Mouse (Mus musculus) bone marrow macrophage, adult 2 months (primary cell): ENCODE results near the gene D230025D16Rik. TPM values are rescaled to one million over a fixed set of nuclear protein-coding genes. Genes with fewer than 3 reads are reported as not detected.
A peak's percentile ranks its signal among the peaks of the same experiment; 100 is the strongest.
"Not testable (repeated sequence)": the region's sequence is repeated elsewhere in the genome, so short reads cannot be mapped to it uniquely, and the experiment has no call there.

Source experiments
- H3K27ac ChIP-seq: 2 replicates; pipeline ENCODE4 v1.5.1; 2012; ENCODE audit warnings: low read depth, low read length; ENCODE audit not compliant: insufficient read depth
- H3K4me1 ChIP-seq: 2 replicates; pipeline ENCODE4 v1.6.1; 2012; ENCODE audit warnings: low read length; ENCODE audit not compliant: control insufficient read depth, insufficient read depth
- H3K4me3 ChIP-seq: 2 replicates; pipeline ENCODE4 v1.5.1; 2012; ENCODE audit warnings: mild to moderate bottlenecking, low read length, moderate library complexity; ENCODE audit not compliant: insufficient read depth
- CTCF ChIP-seq: IDR thresholded peaks from 2 replicates; pipeline ENCODE4 v1.5.1; 2012; ENCODE audit warnings: low read depth, mild to moderate bottlenecking, low read length, moderate library complexity
- POLR2A ChIP-seq: IDR thresholded peaks from 2 replicates; pipeline ENCODE4 v1.6.1; 2012; ENCODE audit warnings: mild to moderate bottlenecking, low read depth, low read length, borderline replicate concordance
- polyA plus RNA-seq: library from polyadenylated mRNA; stranded (reverse); fragments of >200 nt; gene quantifications from 2 replicates; pipeline ENCODE4 v1.2.4, GENCODE M21; 2012; ENCODE audit not compliant: missing spikeins, insufficient read depth, insufficient read length

The D230025D16Rik gene
- polyA plus RNA-seq, 1 experiment, result 27.8 TPM

DNA sequence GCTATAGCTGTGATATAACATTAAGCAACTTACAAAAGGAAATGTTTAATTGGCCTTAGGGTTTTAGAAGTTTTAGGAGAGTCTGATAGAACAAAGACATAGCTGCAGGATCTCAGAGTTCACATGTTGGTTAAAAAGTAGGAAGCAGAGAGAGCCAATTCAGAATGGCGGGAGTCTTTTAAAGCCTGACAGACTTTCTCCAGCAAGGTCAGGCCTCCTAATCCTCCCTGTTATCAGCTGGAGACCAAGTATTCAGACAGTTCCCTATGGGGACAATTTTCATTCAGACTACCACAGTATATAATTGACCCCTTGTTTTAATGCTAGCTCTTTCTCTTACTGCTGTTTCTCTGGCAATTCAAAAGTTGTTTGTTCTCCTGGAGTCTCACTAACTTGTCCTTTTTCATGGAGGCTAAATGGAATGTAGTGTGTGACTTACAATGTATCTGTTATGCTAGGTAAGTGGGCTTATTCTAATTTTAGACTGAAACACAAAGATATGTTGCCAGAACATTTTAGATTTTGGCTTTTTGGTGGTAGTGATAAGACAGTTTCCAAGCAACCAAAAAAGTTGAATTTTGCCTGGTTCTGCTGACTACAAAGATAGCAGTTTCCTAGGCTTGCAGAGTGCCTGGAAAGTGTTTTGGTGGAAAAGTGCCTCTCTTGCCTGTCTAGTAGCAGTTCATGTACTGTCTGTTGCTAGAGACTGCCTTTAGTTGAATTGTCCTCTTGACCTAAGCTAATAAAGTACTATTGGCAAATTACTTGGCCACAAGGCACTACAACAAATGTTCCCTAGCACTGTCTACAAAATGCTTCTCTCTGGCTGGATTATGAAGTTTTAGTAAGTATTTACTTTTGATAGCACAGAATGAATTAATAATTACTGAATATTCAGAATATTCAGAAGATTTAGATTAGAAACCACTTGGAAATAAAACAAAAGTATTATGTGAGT is 15.5 kb upstream of the D230025D16Rik start:
- Histone ChIP-seq H3K4me1 (no peaks in the 10 kb centered on the region), H3K4me3 (no peak overlapping the region), H3K27ac (no peak overlapping the region)
- TF ChIP-seq CTCF (no peak), POLR2A (no peak)

DNA sequence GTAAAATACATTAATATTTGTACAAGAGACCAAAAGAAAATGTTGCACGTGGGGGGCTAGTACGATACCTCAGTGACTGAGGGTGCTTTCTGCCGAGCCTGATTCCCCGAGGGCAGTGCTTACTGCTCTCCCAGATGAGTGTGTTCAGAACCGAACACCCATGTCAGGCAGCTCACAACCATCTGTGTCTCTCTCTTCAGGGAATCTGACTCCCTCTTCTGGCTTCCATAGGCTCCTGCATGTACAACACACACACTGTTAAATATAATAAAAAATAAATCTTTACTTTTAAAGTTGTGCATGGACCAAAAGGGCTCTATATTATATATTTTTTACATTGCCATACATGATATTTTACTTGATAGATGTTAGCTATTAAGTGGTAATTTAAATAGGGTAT is 10.8 kb upstream of the D230025D16Rik start:
- no peak overlapping the region for H3K27ac ChIP-seq
- H3K4me1 ChIP-seq, result no peaks in the 10 kb centered on the region
- no peak overlapping the region for H3K4me3 ChIP-seq
- TF ChIP-seq CTCF (no peak), POLR2A (no peak)

DNA sequence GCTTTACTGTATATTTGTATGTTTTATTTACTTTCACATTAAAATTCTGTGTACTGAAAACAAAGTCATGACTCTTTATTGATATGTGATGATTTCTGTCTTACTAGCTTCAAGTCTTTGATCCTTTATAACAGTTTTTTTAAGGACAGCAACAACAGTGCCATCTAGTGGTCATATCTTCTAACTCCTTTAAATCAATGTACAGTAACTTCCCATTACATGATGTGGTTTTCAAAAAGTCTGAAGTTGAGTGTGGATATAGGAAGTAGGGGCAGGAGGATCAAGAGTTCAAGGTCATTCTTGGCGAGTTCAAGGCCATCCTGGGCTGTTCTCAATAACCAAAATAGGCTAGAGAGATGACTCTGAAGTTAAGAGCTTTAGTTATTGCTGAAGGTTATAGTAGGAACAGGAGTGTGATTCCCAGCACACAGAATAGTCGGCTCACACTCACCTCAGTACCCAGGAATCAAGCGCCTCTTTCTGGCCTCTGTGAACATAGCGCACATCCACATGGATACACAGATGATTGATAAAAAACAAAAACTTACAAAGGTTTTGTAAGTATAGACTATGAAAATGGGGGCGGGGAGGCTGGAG is 6.9 kb upstream of the D230025D16Rik start:
- no peak for TF ChIP-seq POLR2A
- no peak for TF ChIP-seq CTCF
- Histone ChIP-seq H3K4me1 (no peaks in the 10 kb centered on the region), H3K27ac (no peak overlapping the region), H3K4me3 (no peak overlapping the region)

DNA sequence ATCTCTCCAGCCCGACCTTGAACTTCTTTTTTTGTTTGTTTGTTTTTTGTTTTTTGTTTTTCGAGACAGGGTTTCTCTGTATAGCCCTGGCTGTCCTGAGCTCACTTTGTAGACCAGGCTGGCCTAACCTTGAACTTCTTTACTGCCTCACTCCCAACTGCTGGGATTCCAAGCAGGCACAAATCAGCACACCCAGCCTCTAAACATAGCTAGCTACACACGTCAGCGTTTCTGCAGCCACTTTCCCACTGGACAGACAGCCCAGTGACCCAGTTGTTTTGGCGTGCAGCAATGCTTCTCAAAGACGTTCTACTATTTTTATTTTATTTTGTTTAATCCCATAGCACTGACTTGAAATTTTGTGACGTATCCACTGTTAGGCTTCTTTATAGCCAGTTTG is 1.1 kb upstream of the D230025D16Rik start:
- Histone ChIP-seq H3K27ac (no peak overlapping the region), H3K4me1 (peaks cover 9% of the 10 kb centered on the region; the same call in 1 of the 2 replicates), H3K4me3 (no peak overlapping the region)
- TF ChIP-seq POLR2A (no peak), CTCF (no peak)

DNA sequence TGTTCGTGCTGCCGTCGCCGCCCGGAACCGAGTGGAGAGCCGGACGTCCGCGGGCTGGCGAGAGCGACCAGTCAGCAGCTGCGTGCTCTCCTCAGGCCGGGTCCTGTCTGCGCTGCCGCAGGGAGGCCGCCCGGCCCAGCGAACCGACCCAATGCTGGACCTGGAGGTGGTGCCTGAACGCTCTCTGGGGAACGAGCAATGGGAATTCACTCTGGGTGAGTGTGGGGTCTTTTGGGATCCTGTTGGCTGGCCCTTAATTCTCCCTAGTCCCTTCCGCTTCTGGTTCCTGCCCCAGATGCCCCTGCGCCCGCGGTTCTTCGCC is 288 bp downstream of the D230025D16Rik start:
- no peak for TF ChIP-seq CTCF
- no peak for TF ChIP-seq POLR2A
- peak overlapping the region; percentile 95 for H3K4me3 ChIP-seq
- H3K4me1 ChIP-seq, result peaks cover 9% of the 10 kb centered on the region; the same call in 1 of the 2 replicates
- H3K27ac ChIP-seq, result peak overlapping the region; percentile 51

DNA sequence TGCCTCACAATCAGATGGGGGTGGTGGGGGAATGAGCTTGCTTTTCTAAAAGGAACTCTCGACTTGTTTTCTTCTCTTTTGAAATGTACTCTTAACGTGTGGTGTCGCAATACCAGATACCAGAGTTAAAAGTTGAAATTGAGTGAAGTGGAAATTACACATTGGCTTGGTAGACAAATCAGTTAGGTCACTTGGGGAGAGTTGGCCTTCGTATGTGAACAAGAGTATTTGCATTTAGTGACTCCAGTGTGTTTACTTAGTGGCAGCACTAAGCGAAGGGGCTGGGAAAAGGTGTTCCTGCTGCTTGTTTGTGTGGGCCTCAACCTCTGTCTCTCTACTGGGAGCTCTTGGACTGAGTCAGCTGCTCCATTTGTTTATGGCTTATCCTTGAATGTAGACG is 972 bp downstream of the D230025D16Rik start:
- peak overlapping the region; percentile 51 for H3K27ac ChIP-seq
- H3K4me3 ChIP-seq, result peak overlapping the region; percentile 95
- no peak for TF ChIP-seq CTCF
- TF ChIP-seq POLR2A, result no peak
- H3K4me1 ChIP-seq, result peaks cover 13% of the 10 kb centered on the region

DNA sequence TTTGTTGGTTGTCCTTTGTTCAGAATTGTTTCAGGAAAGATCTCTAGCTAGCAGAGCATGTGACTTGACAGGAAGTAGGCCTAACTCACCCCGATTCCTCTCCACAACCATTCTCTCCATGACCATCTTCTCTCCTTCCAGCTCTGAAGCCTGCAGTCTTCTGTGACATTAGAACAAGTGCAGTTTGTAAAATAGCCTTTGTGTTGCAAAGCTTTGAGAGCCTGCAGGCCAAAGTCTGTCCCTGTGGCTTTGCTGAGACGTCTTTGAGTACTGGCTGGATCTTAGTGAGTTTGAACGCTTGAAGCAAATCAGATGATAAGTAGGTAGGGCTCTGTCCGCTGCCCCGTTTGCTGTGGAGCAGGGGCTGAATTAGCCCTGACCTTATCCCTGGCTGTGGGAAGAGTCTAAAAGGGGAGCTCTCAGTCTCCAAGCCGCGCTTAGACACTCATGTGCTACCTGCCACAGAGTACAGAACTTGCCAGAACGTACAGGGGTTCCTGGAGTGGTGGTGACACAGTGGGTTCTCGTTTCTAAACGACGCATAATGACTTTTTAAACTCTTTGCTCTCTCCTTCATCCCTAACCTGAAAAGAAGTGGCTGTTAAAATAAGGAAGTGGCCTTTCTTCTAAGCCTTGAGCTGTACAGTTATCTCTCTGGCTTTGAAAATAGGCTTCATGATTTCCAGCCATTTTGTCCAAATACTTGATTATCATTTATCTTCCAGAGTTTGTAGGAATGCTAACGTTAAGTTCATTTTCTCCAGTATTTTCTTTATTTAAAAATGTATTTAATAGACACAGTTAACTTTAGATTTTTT is 6.8 kb downstream of the D230025D16Rik start:
- peaks cover 19% of the 10 kb centered on the region for H3K4me1 ChIP-seq
- H3K4me3 ChIP-seq, result no peak overlapping the region
- TF ChIP-seq CTCF, result no peak
- H3K27ac ChIP-seq, result peak overlapping the region; percentile 67

DNA sequence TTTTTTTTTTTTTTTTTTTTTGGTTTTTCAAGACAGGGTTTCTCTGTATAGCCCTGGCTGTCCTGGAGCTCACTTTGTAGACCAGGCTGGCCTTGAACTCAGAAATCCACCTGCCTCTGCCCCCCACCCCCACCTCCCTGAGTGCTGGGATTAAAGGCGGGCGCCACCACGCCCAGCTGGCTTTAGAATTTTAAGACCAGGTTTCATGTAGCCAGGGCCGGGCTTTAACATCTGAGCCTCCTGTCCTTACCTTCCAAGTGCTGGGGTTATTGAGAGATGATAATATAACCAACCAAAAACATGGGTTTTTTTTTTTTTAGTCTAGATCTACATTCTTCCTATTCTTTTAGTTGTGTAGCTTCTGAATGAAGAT is 7.4 kb downstream of the D230025D16Rik start:
- peaks cover 15% of the 10 kb centered on the region for H3K4me1 ChIP-seq
- H3K4me3 ChIP-seq, H3K27ac ChIP-seq: not testable (repeated sequence)

DNA sequence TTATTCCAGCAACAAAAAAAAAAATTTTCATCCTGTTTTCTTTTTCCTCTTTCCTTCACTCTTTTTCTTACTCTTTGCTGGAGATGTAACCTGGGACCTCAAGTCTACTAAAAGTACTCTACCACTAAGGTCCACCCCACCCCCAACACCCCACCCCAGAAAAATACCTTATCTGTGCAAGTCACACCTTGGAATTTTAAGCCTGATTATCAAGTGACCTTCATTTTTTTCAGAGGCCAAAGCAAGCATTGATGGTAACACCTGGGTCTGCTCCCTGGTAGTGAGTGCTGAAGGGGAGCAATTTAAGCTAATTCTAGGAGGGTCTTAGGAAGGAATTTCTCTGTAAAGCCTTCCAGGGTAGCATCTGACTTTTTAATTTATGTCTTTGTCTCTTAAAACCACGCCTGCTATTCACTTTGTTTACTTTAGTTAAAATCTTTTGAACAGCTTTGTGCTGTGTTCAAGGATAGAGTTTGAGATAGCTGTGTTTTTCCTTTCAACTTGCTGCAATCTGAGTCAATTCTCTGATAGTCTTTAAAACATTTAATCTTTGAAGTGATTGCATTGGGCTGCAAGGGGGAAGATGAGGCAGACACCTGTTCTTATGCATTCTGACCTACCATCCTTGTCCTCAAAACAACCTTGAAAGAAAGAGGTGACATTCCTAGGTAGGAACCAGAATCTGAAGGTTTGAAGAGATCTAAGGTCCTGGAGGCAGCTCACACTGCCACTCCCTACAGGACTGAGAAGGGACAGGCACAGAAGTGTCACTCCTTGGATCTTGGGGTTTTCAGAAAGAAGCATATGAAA is 8.4 kb downstream of the D230025D16Rik start:
- peaks cover 15% of the 10 kb centered on the region for H3K4me1 ChIP-seq
- no peak overlapping the region for H3K27ac ChIP-seq
- TF ChIP-seq CTCF (no peak), POLR2A (no peak)

More for the DNA sequence above, 8.4 kb downstream of the D230025D16Rik start:
- no peak overlapping the region for H3K4me3 ChIP-seq
